Mouse (Mus musculus) liver, adult 2 months (tissue): ENCODE measurements around the gene S1pr4. TPM values are rescaled to one million over a fixed set of nuclear protein-coding genes. Genes with fewer than 3 reads are reported as not detected.

ENCODE experiments used
- DNase-seq: peaks from one replicate; pipeline ENCODE4 v3.0.0-alpha.2; 2011; ENCODE audit warnings: low read depth, low spot score; ENCODE audit errors: extremely low read depth
- H3K27ac ChIP-seq: fragments of 200-500 bp; replicated peaks from 2 replicates; pipeline ENCODE4 v1.5.1; 2012; ENCODE audit warnings: low read depth, mild to moderate bottlenecking, control low read depth, inconsistent platforms, low read length; ENCODE audit not compliant: insufficient read depth
- H3K27me3 ChIP-seq: fragments of 200-500 bp; 2 replicates; pipeline ENCODE4 v1.6.1; 2012; ENCODE audit warnings: mild to moderate bottlenecking, moderate library complexity, low read length, inconsistent platforms; ENCODE audit not compliant: control insufficient read depth, insufficient read depth
- H3K36me3 ChIP-seq: fragments of 200-500 bp; 2 replicates; pipeline ENCODE4 v1.6.1; 2012; ENCODE audit warnings: low read length, inconsistent platforms; ENCODE audit not compliant: control insufficient read depth, insufficient read depth
- H3K4me1 ChIP-seq: fragments of 200-500 bp; 2 replicates; pipeline ENCODE4 v1.6.1; 2011; ENCODE audit warnings: low read length; ENCODE audit not compliant: control insufficient read depth, insufficient read depth
- H3K4me3 ChIP-seq: fragments of 200-500 bp; 2 replicates; pipeline ENCODE4 v1.5.1; 2011; ENCODE audit warnings: low read depth, mild to moderate bottlenecking, control low read depth, low read length, moderate library complexity; ENCODE audit not compliant: insufficient read depth
- H3K79me2 ChIP-seq: fragments of 200-500 bp; 2 replicates; pipeline ENCODE4 v1.6.1; 2012; ENCODE audit warnings: inconsistent platforms, mild to moderate bottlenecking, low read length, moderate library complexity; ENCODE audit not compliant: control insufficient read depth, insufficient read depth
- H3K9ac ChIP-seq: fragments of 200-500 bp; 2 replicates; pipeline ENCODE4 v1.6.1; 2012; ENCODE audit warnings: low read depth, mild to moderate bottlenecking, control low read depth, inconsistent platforms, low read length
- CTCF ChIP-seq: fragments of 200-500 bp; IDR thresholded peaks from 2 replicates; pipeline ENCODE4 v1.5.1; 2011; ENCODE audit warnings: low read depth, low read length, control low read depth
- POLR2A ChIP-seq: fragments of 200-500 bp; IDR thresholded peaks from 2 replicates; pipeline ENCODE4 v1.6.1; 2011; ENCODE audit warnings: low read length, control low read depth; ENCODE audit not compliant: insufficient read depth; ENCODE audit errors: extremely low read depth
- WGBS: fragments of 180-500 bp; shearing (Covaris S2); methylation state at CpG from one replicate; pipeline ENCODE4 v1.1.7; 2018; 5-methylcytosine and 5-hydroxymethylcytosine counted together
- polyA plus RNA-seq: library from polyadenylated mRNA; depleted of rRNA; stranded (reverse); fragments of >200 nt; gene quantifications from 2 replicates; pipeline ENCODE4 v1.2.3, GENCODE M21; 2012; rRNA removed
- total RNA-seq: library from RNA; depleted of rRNA; stranded (reverse); fragments of >200 nt; gene quantifications from 2 replicates; pipeline ENCODE4 v1.2.3, GENCODE M21; 2014; rRNA removed

The S1pr4 gene
- total RNA-seq: 0.28 and 0.40 TPM in 2 replicates
- 1.2 and 1.5 TPM in 2 replicates for polyA plus RNA-seq

DNA sequence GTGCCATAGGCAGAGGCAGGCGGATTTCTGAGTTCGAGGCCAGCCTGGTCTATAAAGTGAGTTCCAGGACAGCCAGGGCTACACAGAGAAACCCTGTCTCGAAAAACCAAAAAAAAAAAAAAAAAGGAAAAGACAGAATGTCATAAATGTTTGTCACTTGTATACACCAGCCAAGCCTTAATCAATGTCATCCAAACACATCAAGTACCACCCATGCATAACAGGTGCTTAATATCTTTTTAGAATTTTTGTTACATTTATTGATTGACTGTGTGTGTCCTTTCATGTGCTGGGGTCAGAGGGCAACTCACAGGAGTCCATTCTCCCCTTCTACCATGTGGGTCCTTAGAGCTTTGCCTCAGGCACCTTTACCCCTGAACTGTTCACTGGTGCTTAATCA, at the start of gene S1pr4:
Gene S1pr4, minus strand, starts transcription at position 101 of the 400 bp plus-strand sequence.
- no peak for TF ChIP-seq POLR2A
- TF ChIP-seq CTCF: no peak
- Histone ChIP-seq H3K4me1 (peaks cover 2% of the 10 kb centered on the region), H3K9ac (peak within 1 kb of the TSS; percentile 47), H3K36me3 (no peaks in the 10 kb centered on the region), H3K27ac (no peak within 1 kb of the TSS), H3K4me3 (peak within 1 kb of the TSS; percentile 31), H3K27me3 (no peaks in the 10 kb centered on the region), H3K79me2 (peaks cover 11% of the 10 kb centered on the region; the same call in 1 of the 2 replicates)
- 80% methylated on average over 3 of the region's 3 CpGs for WGBS
- no peak for DNase-seq

DNA sequence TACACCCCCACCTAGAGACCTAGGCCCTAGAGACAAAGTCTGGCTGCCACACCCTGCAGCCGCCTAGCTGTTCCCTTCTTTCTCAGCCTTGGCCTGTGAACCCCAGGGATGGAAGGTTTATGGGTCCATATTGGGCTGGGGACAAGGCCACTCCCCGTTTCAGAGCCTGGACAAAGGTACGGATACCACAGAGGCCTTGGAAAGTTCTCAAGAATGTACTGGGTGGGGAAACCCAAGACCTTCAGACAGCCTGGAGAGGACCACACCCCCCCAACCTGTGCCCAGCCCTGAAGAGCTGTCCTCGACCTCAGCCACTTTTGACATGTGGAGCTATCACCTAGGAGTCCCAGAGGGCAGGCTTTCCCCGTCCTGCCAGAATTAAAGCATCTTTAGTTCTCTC, 49.0 kb upstream of the S1pr4 start:
- WGBS: 85% methylated on average over 5 of the region's 5 CpGs
- H3K27me3 ChIP-seq: no peaks in the 10 kb centered on the region
- peaks cover 9% of the 10 kb centered on the region for H3K4me1 ChIP-seq
- no peak overlapping the region for H3K4me3 ChIP-seq
- no peaks in the 10 kb centered on the region for H3K36me3 ChIP-seq
- H3K9ac ChIP-seq: no peak overlapping the region
- peaks cover 9% of the 10 kb centered on the region for H3K79me2 ChIP-seq
- TF ChIP-seq POLR2A: no peak
- TF ChIP-seq CTCF: no peak
- no peak for DNase-seq
- H3K27ac ChIP-seq: no peak overlapping the region

DNA sequence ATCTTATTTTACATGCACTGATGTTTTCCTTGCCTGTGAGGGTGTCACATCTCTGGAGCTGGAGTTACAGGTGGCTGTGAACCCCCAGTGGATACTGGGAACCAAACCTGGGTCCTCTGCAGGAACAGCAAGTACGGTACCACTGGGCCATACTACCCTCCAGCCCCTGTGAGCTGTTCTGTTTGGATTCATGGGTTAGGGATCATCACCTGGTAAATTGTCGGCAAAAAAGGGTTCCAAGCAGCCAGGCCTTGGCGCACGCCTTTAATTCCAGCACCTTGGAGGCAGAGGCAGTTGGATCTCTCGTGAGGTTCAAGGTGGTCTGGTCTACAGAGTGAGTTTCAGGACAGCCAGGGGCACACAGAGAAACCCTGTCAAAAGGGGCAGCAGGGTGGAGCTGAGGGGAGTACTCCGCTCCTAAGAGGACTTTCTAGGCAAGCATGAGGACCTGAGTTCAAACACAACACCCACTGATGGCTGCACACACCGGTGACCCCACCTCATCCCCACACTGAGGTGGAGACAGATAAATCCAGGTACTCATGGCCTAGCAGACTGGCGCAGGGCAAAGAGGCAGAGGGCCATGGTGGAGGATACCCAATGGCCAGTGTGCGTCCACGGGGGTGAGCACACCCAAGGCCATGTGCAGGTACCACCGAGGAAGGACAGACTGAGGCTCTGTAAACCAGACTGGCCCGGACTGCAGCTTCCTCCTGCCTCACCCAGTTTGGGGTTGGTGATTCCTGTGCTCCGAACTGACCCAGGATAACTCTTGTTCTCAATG, 47.0 kb upstream of the S1pr4 start:
- TF ChIP-seq POLR2A (no peak), CTCF (no peak)

DNA sequence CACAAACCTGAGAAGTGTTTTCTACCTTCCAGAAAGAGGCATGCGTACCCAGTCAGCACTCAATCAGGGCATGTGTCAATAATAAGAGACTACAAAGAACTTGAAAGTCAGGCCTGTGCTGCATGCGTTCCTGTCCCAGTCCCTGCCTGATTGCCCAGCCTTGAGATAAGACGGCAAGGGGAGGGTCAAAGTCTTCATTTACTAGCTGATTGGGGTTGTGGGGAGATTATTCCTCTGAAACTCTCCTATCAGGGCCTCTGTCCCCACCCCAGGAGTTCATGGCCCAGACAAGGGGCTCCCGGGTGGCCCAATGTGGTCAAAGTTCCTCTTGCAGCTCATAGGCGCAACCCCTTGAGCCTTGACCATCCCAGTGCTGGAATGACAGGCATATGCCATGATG, 46.4 kb upstream of the S1pr4 start:
- H3K27ac ChIP-seq: no peak overlapping the region
- 42% methylated on average over 5 of the region's 5 CpGs for WGBS
- H3K27me3 ChIP-seq: no peaks in the 10 kb centered on the region
- peaks cover 33% of the 10 kb centered on the region for H3K79me2 ChIP-seq
- no peak overlapping the region for H3K4me3 ChIP-seq
- H3K36me3 ChIP-seq: no peaks in the 10 kb centered on the region
- no peak for TF ChIP-seq CTCF
- no peak for TF ChIP-seq POLR2A
- H3K9ac ChIP-seq: no peak overlapping the region
- H3K4me1 ChIP-seq: peaks cover 30% of the 10 kb centered on the region
- peak; percentile 49 for DNase-seq

More for the DNA sequence above, 47.0 kb upstream of the S1pr4 start:
- DNase-seq: no peak
- Histone ChIP-seq H3K79me2 (peaks cover 29% of the 10 kb centered on the region), H3K4me1 (peaks cover 28% of the 10 kb centered on the region), H3K27ac (no peak overlapping the region), H3K27me3 (no peaks in the 10 kb centered on the region), H3K36me3 (no peaks in the 10 kb centered on the region), H3K9ac (no peak overlapping the region), H3K4me3 (no peak overlapping the region)
- WGBS: 96% methylated on average over 13 of the region's 13 CpGs

DNA sequence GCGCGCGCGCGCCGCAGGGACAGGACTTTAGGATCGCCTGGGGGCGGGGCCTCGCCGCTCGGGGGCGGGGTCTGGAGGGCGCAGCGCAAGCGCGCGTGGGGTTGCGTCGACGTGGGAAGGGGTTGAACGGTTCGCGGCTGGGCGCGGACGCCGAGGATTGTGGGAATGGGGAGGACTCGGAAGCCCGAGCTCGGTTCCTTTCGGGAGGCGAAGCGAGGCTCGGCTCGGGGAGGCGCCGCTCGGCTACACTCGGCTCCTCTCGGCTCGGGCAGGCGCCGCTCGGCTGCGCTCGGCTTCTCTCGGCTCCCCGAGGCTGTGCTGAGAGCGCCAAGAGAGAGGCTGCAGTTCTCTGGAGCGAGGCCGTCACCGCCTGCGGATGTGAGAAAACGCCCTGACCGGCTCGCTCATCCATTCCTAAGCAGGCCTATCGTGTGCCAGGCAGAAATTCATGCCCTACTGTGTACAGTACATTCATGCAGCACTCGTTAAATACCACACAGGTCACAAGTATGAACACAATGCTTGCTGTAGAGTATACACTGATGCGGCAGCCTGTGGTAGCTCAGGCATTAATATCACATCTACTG, 45.3 kb upstream of the S1pr4 start, which contains the start of gene Gna11:
Gene Gna11, minus strand, starts transcription at position 30 of the 587 bp plus-strand sequence.
- Histone ChIP-seq H3K9ac (peak within 1 kb of the TSS; percentile 81), H3K36me3 (no peaks in the 10 kb centered on the region), H3K27ac (peak within 1 kb of the TSS; percentile 53), H3K27me3 (no peaks in the 10 kb centered on the region), H3K79me2 (peaks cover 44% of the 10 kb centered on the region), H3K4me1 (peaks cover 34% of the 10 kb centered on the region), H3K4me3 (peak within 1 kb of the TSS; percentile 72)
- peak; percentile 88 for DNase-seq
- TF ChIP-seq CTCF (no peak), POLR2A (no peak)
- WGBS: 2% methylated on average over 59 of the region's 59 CpGs
